15 mouse cellular contexts compared by ENCODE assay signal in the genomic region with DNA sequence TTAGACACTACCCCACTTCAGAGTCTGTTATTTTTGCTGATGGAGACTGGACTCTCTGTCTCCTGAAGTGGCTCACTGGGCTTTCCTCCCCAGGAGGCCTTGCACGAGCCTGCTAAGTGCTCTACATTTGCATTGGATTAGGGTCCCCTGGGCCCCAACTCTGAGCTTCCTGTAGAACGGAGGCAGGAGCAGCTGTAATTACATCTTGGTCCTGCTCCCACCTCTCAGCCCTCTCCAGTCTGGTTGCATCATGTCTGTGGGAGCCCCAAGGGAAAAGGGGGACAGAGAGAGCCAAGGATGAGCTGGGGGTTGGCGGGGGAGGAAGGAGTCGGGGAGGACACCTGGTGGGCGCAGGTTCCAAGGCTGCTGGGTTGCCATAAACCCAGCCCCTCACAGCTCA. TPM values are rescaled to one million over a fixed set of nuclear protein-coding genes. Genes with fewer than 3 reads are reported as not detected.
DNase-seq lines count a peak whose midpoint lies in the region; ATAC-seq and TF ChIP-seq lines count a peak whose summit lies in the region.
"Had no signal": no experiment of that assay in that cellular context is flagged by ENCODE, and none has a peak within 500 bp of the region (broad histone marks: within the 10 kb centered on the region; RNA-seq: fewer than 3 reads in every experiment).

No protein-coding gene starts in this region.

- H3K4me3 ChIP-seq in bone marrow macrophage, adult 2 months (ENCODE audit: insufficient read depth, low read length) = no peak overlapping the region
- H3K4me3 ChIP-seq in hindbrain, postnatal 0 days (ENCODE audit: low read length) = no peak overlapping the region
- H3K4me3 ChIP-seq in midbrain, postnatal 0 days (ENCODE audit: low read depth, low read length) = no peak overlapping the region
- H3K4me3 ChIP-seq: erythroblast, embryonic 14.5 days; heart, adult 2 months had no signal

- no peaks in the 10 kb centered on the region for H3K27me3 ChIP-seq in hindbrain, postnatal 0 days (ENCODE audit: insufficient read depth, low read length)
- no peaks in the 10 kb centered on the region for H3K27me3 ChIP-seq in midbrain, postnatal 0 days (ENCODE audit: insufficient read depth, low read length)

- 0 out of 2 replicates have a peak, but pooled peaks have one; percentile 24 for ATAC-seq in hindbrain, postnatal 0 days
- no peak for ATAC-seq in midbrain, postnatal 0 days (ENCODE audit: low FRiP score)

- H3K4me1 ChIP-seq in bone marrow macrophage, adult 2 months (ENCODE audit: control insufficient read depth, insufficient read depth, low read length) = peaks cover 59% of the 10 kb centered on the region
- H3K4me1 ChIP-seq in hindbrain, postnatal 0 days (ENCODE audit: insufficient read depth, low read length) = no peaks in the 10 kb centered on the region
- H3K4me1 ChIP-seq in midbrain, postnatal 0 days (ENCODE audit: insufficient read depth, low read length) = no peaks in the 10 kb centered on the region

- 0 out of 2 replicates have a peak overlapping the region, but pooled peaks have one; percentile 0 for H3K27ac ChIP-seq in bone marrow macrophage, adult 2 months (ENCODE audit: insufficient read depth, low read depth, low read length)
- H3K27ac ChIP-seq in hindbrain, postnatal 0 days = no peak overlapping the region
- H3K27ac ChIP-seq in midbrain, postnatal 0 days (ENCODE audit: low read depth, low read length) = no peak overlapping the region
- H3K27ac ChIP-seq: heart, adult 2 months had no signal

- TF ChIP-seq POLR2A in bone marrow macrophage, adult 2 months (IDR thresholded peaks at IDR 0.05; ENCODE audit: borderline replicate concordance, low read depth, low read length) = no peak

- DNase-seq in heart, adult 11 months = peak; percentile 95
- no peak for DNase-seq in heart, adult 8-10 months (ENCODE audit: low spot score)
- DNase-seq in hindbrain, postnatal 0 days (ENCODE audit: low spot score) = no peak
- DNase-seq in midbrain, postnatal 0 days (ENCODE audit: low spot score) = no peak
- DNase-seq in adrenal gland, postnatal 36 days = no peak
- DNase-seq in frontal cortex, adult 2 months (ENCODE audit: extremely low spot score in 1 of 2, low spot score in 1 of 2) = no peak
- DNase-seq in B cell, adult 2 months = no peak
- DNase-seq: adrenal gland, postnatal 25 days; kidney, adult 11 months; lung, adult 2 months had no signal

- H3K9ac ChIP-seq in hindbrain, postnatal 0 days (replicated peaks; ENCODE audit: low read length) = no peak overlapping the region
- peak overlapping the region; percentile 29; the same call in 1 of the 2 replicates for H3K9ac ChIP-seq in midbrain, postnatal 0 days (replicated peaks; ENCODE audit: low read length, poor library complexity, severe bottlenecking)

- no peaks in the 10 kb centered on the region for H3K36me3 ChIP-seq in hindbrain, postnatal 0 days (ENCODE audit: insufficient read depth, low read length)
- no peaks in the 10 kb centered on the region for H3K36me3 ChIP-seq in midbrain, postnatal 0 days (ENCODE audit: insufficient read depth, low read length)

- H3K4me2 ChIP-seq in hindbrain, postnatal 0 days (ENCODE audit: low read depth, low read length) = no peak overlapping the region
- no peak overlapping the region for H3K4me2 ChIP-seq in midbrain, postnatal 0 days (ENCODE audit: low read depth, low read length, poor library complexity, severe bottlenecking)

- no peak for TF ChIP-seq CTCF in bone marrow macrophage, adult 2 months (IDR thresholded peaks at IDR 0.05; ENCODE audit: low read depth, low read length)
- no peak for TF ChIP-seq CTCF in hindbrain, postnatal 0 days (IDR thresholded peaks at IDR 0.05; ENCODE audit: low read depth)
- no peak for TF ChIP-seq CTCF in midbrain, postnatal 0 days (IDR thresholded peaks at IDR 0.05)

- no peaks in the 10 kb centered on the region for H3K9me3 ChIP-seq in hindbrain, postnatal 0 days (ENCODE audit: low read length)
- H3K9me3 ChIP-seq in midbrain, postnatal 0 days (ENCODE audit: low read length) = no peaks in the 10 kb centered on the region

- WGBS in hindbrain, postnatal 0 days = 19% methylated on average over 5 of the region's 5 CpGs
- WGBS in midbrain, postnatal 0 days = 25% methylated on average over 5 of the region's 5 CpGs

RNA-seq across cellular contexts. Expression of gene Ptgir, which starts 5.8 kb away (rescaled TPM):
- total RNA-seq in heart, adult 8-10 months (2022) = 1 to 10 TPM; 1.9 to 3.5 (median 3.1) TPM
- 5.5 and 5.6 TPM in 2 replicates for polyA plus RNA-seq in bone marrow macrophage, adult 2 months (2012; ENCODE audit: insufficient read depth, insufficient read length, missing spikeins)
- total RNA-seq in hindbrain, postnatal 0 days (2014; rRNA removed) = 0.18 and 0.21 TPM in 2 replicates
- 0.05 TPM in 2 replicates for polyA plus RNA-seq in hindbrain, postnatal 0 days (2015; fragmentation: Nextera tagmentation; extraction: Ambion mirVana)
- 0.11 and 0.14 TPM in 2 replicates for total RNA-seq in midbrain, postnatal 0 days (2014; rRNA removed)
- polyA plus RNA-seq in midbrain, postnatal 0 days (2015; fragmentation: Nextera tagmentation; extraction: Ambion mirVana) = 0.11 TPM in 1 of 2 replicates, not detected in the other
- total RNA-seq in adrenal gland, postnatal 36 days (2021) = 1 to 10 TPM; 1.2 to 2.0 TPM
- polyA plus RNA-seq in frontal cortex, adult 2 months (2012; rRNA removed) = 0.20 and 0.25 TPM in 2 replicates

RNA-seq across cellular contexts. Expression of gene Gng8, which starts 8.9 kb away (rescaled TPM):
- total RNA-seq in heart, adult 8-10 months (2022) = 1 to 10 TPM; 1.0 to 1.5 (median 1.1) TPM
- not detected in 2 replicates for polyA plus RNA-seq in bone marrow macrophage, adult 2 months (2012; ENCODE audit: insufficient read depth, insufficient read length, missing spikeins)
- 4.1 TPM in 1 of 2 replicates, not detected in the other for total RNA-seq in hindbrain, postnatal 0 days (2014; rRNA removed)
- 0.62 and 4.7 TPM in 2 replicates for polyA plus RNA-seq in hindbrain, postnatal 0 days (2015; fragmentation: Nextera tagmentation; extraction: Ambion mirVana)
- total RNA-seq in midbrain, postnatal 0 days (2014; rRNA removed) = 1.9 and 5.2 TPM in 2 replicates
- polyA plus RNA-seq in midbrain, postnatal 0 days (2015; fragmentation: Nextera tagmentation; extraction: Ambion mirVana) = 12.3 and 15.9 TPM in 2 replicates
- under 1 TPM in 1 of 2 experiments, not detected in 1; 0.89 TPM for total RNA-seq in adrenal gland, postnatal 36 days (2021)
- 5.9 and 7.6 TPM in 2 replicates for polyA plus RNA-seq in frontal cortex, adult 2 months (2012; rRNA removed)
- total RNA-seq: megakaryocyte progenitor cell, adult 5-6 weeks had no signal
- polyA plus RNA-seq: erythroblast, embryonic 14.5 days had no signal

RNA-seq across cellular contexts. Expression of gene Calm3, which starts 23.4 kb away (rescaled TPM):
- total RNA-seq in heart, adult 8-10 months (2022) = 100 to 1,000 TPM; 153 to 208 (median 191) TPM
- 373 and 387 TPM in 2 replicates for polyA plus RNA-seq in bone marrow macrophage, adult 2 months (2012; ENCODE audit: insufficient read depth, insufficient read length, missing spikeins)
- 1,865 and 2,018 TPM in 2 replicates for total RNA-seq in hindbrain, postnatal 0 days (2014; rRNA removed)
- 435 and 441 TPM in 2 replicates for polyA plus RNA-seq in hindbrain, postnatal 0 days (2015; fragmentation: Nextera tagmentation; extraction: Ambion mirVana)
- 1,835 and 1,985 TPM in 2 replicates for total RNA-seq in midbrain, postnatal 0 days (2014; rRNA removed)
- 467 and 471 TPM in 2 replicates for polyA plus RNA-seq in midbrain, postnatal 0 days (2015; fragmentation: Nextera tagmentation; extraction: Ambion mirVana)
- 100 to 1,000 TPM; 232 to 251 TPM for total RNA-seq in adrenal gland, postnatal 36 days (2021)
- 1,679 and 1,948 TPM in 2 replicates for polyA plus RNA-seq in frontal cortex, adult 2 months (2012; rRNA removed)

RNA-seq across cellular contexts. Expression of gene Dact3, which starts 25.4 kb away (rescaled TPM):
- total RNA-seq in heart, adult 8-10 months (2022) = 1 to 10 TPM; 8.0 to 9.5 (median 8.6) TPM
- polyA plus RNA-seq in bone marrow macrophage, adult 2 months (2012; ENCODE audit: insufficient read depth, insufficient read length, missing spikeins) = 1.2 and 1.3 TPM in 2 replicates
- total RNA-seq in hindbrain, postnatal 0 days (2014; rRNA removed) = 85.9 and 95.6 TPM in 2 replicates
- polyA plus RNA-seq in hindbrain, postnatal 0 days (2015; fragmentation: Nextera tagmentation; extraction: Ambion mirVana) = 7.2 TPM in 2 replicates
- total RNA-seq in midbrain, postnatal 0 days (2014; rRNA removed) = 86.0 and 107 TPM in 2 replicates
- 7.5 and 7.7 TPM in 2 replicates for polyA plus RNA-seq in midbrain, postnatal 0 days (2015; fragmentation: Nextera tagmentation; extraction: Ambion mirVana)
- 1 to 10 TPM; 2.4 to 3.6 TPM for total RNA-seq in adrenal gland, postnatal 36 days (2021)
- 151 and 154 TPM in 2 replicates for polyA plus RNA-seq in frontal cortex, adult 2 months (2012; rRNA removed)

RNA-seq across cellular contexts. Expression of gene Pnmal2, which starts 44.0 kb away (rescaled TPM):
- 1 to 10 TPM; 3.5 to 4.9 (median 4.3) TPM for total RNA-seq in heart, adult 8-10 months (2022)
- not detected in 2 replicates for polyA plus RNA-seq in bone marrow macrophage, adult 2 months (2012; ENCODE audit: insufficient read depth, insufficient read length, missing spikeins)
- 106 and 118 TPM in 2 replicates for total RNA-seq in hindbrain, postnatal 0 days (2014; rRNA removed)
- polyA plus RNA-seq in hindbrain, postnatal 0 days (2015; fragmentation: Nextera tagmentation; extraction: Ambion mirVana) = 138 and 139 TPM in 2 replicates
- total RNA-seq in midbrain, postnatal 0 days (2014; rRNA removed) = 155 and 174 TPM in 2 replicates
- 180 and 187 TPM in 2 replicates for polyA plus RNA-seq in midbrain, postnatal 0 days (2015; fragmentation: Nextera tagmentation; extraction: Ambion mirVana)
- 10 to 100 TPM; 21.9 to 32.4 TPM for total RNA-seq in adrenal gland, postnatal 36 days (2021)
- polyA plus RNA-seq in frontal cortex, adult 2 months (2012; rRNA removed) = 132 and 134 TPM in 2 replicates
- total RNA-seq: megakaryocyte progenitor cell, adult 5-6 weeks; MEL had no signal
- polyA plus RNA-seq: erythroblast, embryonic 14.5 days had no signal
